Mouse (Mus musculus) left cerebral cortex, adult 2 months (tissue): Measurements from ENCODE around the gene Nxnl1. TPM values are rescaled to one million over a fixed set of nuclear protein-coding genes. Genes with fewer than 3 reads are reported as not detected.
"Not testable (repeated sequence)": the region's sequence is repeated elsewhere in the genome, so short reads cannot be mapped to it uniquely, and the experiment has no call there.

ENCODE experiments used
- DNase-seq, 2 experiments: peaks; one replicate each; pipeline ENCODE4 v3.0.0; 2021 to 2022; ENCODE audit warnings: low spot score in 2 of 2, mixed read lengths in 1 of 2; ENCODE audit errors: extremely low spot score in 1 of 2
- H3K27ac ChIP-seq: fragments of 200-600 bp; 2 replicates; pipeline ENCODE4 v1.8.1; 2022
- H3K4me3 ChIP-seq: fragments of 200-600 bp; 2 replicates; pipeline ENCODE4 v1.8.1; 2022
- CTCF ChIP-seq: fragments of 200-600 bp; IDR thresholded peaks from 2 replicates; pipeline ENCODE4 v1.8.1; 2022; ENCODE audit warnings: antibody characterized with exemption, mild to moderate bottlenecking, moderate library complexity
- intact Hi-C: fragments of 180-260 bp; cut with DNase I; formaldehyde crosslinking; loops from one replicate; pipeline ENCODE4 v1.15.1; 2025
- total RNA-seq, 2 experiments: library from RNA; stranded (reverse); gene quantifications; 2 replicates each; pipeline ENCODE4 v1.2.3; 2021

Gene Nxnl1
- total RNA-seq, 2 experiments from 2014 or later: 0.11 TPM; not detected in 1

- Histone ChIP-seq H3K27ac (no peak overlapping the region), H3K4me3 (no peak overlapping the region)
- no peak for DNase-seq
- intact Hi-C loops: no loop called here
- TF ChIP-seq CTCF: no peak
These were observed 21.3 kb downstream of the Nxnl1 start for GRCm38 (mm10) chr8:71545053-71545452.

GRCm38 (mm10) chr8:71543755-71544154 is 22.6 kb downstream of the Nxnl1 start:
- Histone ChIP-seq H3K4me3 (peak overlapping the region; percentile 98), H3K27ac (no peak overlapping the region)
- no peak for DNase-seq
- TF ChIP-seq CTCF: no peak
- intact Hi-C loops: no loop called here

GRCm38 (mm10) chr8:71542632-71543343 is 23.6 kb downstream of the Nxnl1 start, which contains the start of gene Mvb12a:
Gene Mvb12a, plus strand, starts transcription at chr8:71542922.
- no peak for TF ChIP-seq CTCF
- peak within 1 kb of the TSS; percentile 98 for H3K4me3 ChIP-seq
- DNase-seq: peak; percentile 92 to 96
- peak within 1 kb of the TSS; percentile 80 for H3K27ac ChIP-seq
- intact Hi-C loops: no loop called here

- no peak for TF ChIP-seq CTCF
- peak within 1 kb of the TSS; percentile 4; the same call in 1 of the 2 replicates for H3K27ac ChIP-seq
- DNase-seq: peak in 1 of 2 experiments; percentile 32
- peak within 1 kb of the TSS; percentile 41 for H3K4me3 ChIP-seq
- intact Hi-C loops: no loop called here
These were observed 29.2 kb downstream of the Nxnl1 start, which contains the start of gene Bst2 for GRCm38 (mm10) chr8:71537028-71537867. Gene Bst2, minus strand, starts transcription at chr8:71537456.

GRCm38 (mm10) chr8:71535663-71536062 is 30.7 kb downstream of the Nxnl1 start:
- no peak for DNase-seq
- intact Hi-C loops: no loop called here
- Histone ChIP-seq H3K27ac (no peak overlapping the region), H3K4me3 (no peak overlapping the region)
- no peak for TF ChIP-seq CTCF

- intact Hi-C loops: no loop called here
- TF ChIP-seq CTCF: peak; percentile 13; the same call in 1 of the 2 replicates
These were observed 32.1 kb downstream of the Nxnl1 start for GRCm38 (mm10) chr8:71534263-71534810.

GRCm38 (mm10) chr8:71530735-71531467 is 35.5 kb downstream of the Nxnl1 start:
- DNase-seq, H3K4me3 ChIP-seq, intact Hi-C loops, H3K27ac ChIP-seq: not testable (repeated sequence)
- peak; percentile 69 for TF ChIP-seq CTCF

More at GRCm38 (mm10) chr8:71534263-71534810, 32.1 kb downstream of the Nxnl1 start:
- DNase-seq: no peak
- no peak overlapping the region for H3K27ac ChIP-seq
- H3K4me3 ChIP-seq: no peak overlapping the region

- no peak for DNase-seq
- TF ChIP-seq CTCF: no peak
- no peak overlapping the region for H3K4me3 ChIP-seq
- intact Hi-C loops: no loop called here
- no peak overlapping the region for H3K27ac ChIP-seq
These were observed 37.9 kb downstream of the Nxnl1 start for GRCm38 (mm10) chr8:71528362-71529073.

GRCm38 (mm10) chr8:71527162-71527870 is 39.1 kb downstream of the Nxnl1 start:
- DNase-seq: no peak
- Histone ChIP-seq H3K4me3 (no peak overlapping the region), H3K27ac (no peak overlapping the region)
- intact Hi-C loops: no loop called here
- TF ChIP-seq CTCF: no peak

- no peak for DNase-seq
- Histone ChIP-seq H3K4me3 (no peak overlapping the region), H3K27ac (no peak overlapping the region)
- TF ChIP-seq CTCF: no peak
- intact Hi-C loops: no loop called here
These were observed 40.1 kb downstream of the Nxnl1 start for GRCm38 (mm10) chr8:71526272-71526671.
